Mouse (Mus musculus) cerebellum, postnatal 25 days (tissue): Measurements from ENCODE around the gene Gpr107.

Experiments
- DNase-seq, 2 experiments: peaks; one replicate each; pipeline ENCODE4 v3.0.0; 2021; ENCODE audit warnings: mixed read lengths in 2 of 2

Gpr107 gene

GRCm38 (mm10) chr2:31252167-31252566 lies 100.1 kb downstream of the Gpr107 start:
- no peak for DNase-seq

- peak in 1 of 2 experiments; percentile 36 for DNase-seq
Observed at GRCm38 (mm10) chr2:31253463-31253862, 101.3 kb downstream of the Gpr107 start.

- peak in 1 of 2 experiments; percentile 9 for DNase-seq
Observed at GRCm38 (mm10) chr2:31254806-31255205, 102.7 kb downstream of the Gpr107 start.

- peak; percentile 76 to 83 for DNase-seq
Observed at GRCm38 (mm10) chr2:31255952-31256938, 104.1 kb downstream of the Gpr107 start.

GRCm38 (mm10) chr2:31257096-31257495 lies 105.0 kb downstream of the Gpr107 start:
- DNase-seq, result peak; percentile 81 to 83

- DNase-seq, result peak; percentile 87 to 89
Observed at GRCm38 (mm10) chr2:31258609-31259366, 106.7 kb downstream of the Gpr107 start.

GRCm38 (mm10) chr2:31259367-31259920 lies 107.3 kb downstream of the Gpr107 start:
- DNase-seq, result peak in 1 of 2 experiments; percentile 62

GRCm38 (mm10) chr2:31260549-31260948 lies 108.4 kb downstream of the Gpr107 start:
- peak in 1 of 2 experiments; percentile 51 for DNase-seq

- peak; percentile 65 to 66 for DNase-seq
Observed at GRCm38 (mm10) chr2:31263039-31263461, 110.9 kb downstream of the Gpr107 start.

- DNase-seq, result peak; percentile 92 to 96
Observed at GRCm38 (mm10) chr2:31263746-31264378, 111.7 kb downstream of the Gpr107 start.

- peak; percentile 32 to 44 for DNase-seq
Observed at GRCm38 (mm10) chr2:31267447-31267846, 115.3 kb downstream of the Gpr107 start.
